Mouse (Mus musculus) cortical plate, adult 2 months (tissue): ENCODE results near the gene Nos2.

Experiments
- CTCF ChIP-seq: fragments of 200-500 bp; IDR thresholded peaks from 2 replicates; pipeline ENCODE4 v1.5.1; 2011; ENCODE audit warnings: mild to moderate bottlenecking, control low read depth, low read length; ENCODE audit not compliant: insufficient read depth; ENCODE audit errors: extremely low read depth
- POLR2A ChIP-seq: fragments of 200-500 bp; IDR thresholded peaks from 2 replicates; pipeline ENCODE4 v1.6.1; 2011; ENCODE audit warnings: mild to moderate bottlenecking, low read length, control low read depth; ENCODE audit not compliant: insufficient read depth; ENCODE audit errors: extremely low read depth

- TF ChIP-seq POLR2A = no peak
- no peak for TF ChIP-seq CTCF
These were observed 8.8 kb downstream of the Nos2 start for GRCm38 (mm10) chr11:78929345-78929744.
